Mouse (Mus musculus) kidney, embryonic 14.5 days (tissue): ENCODE data around the gene Fgfr1op2. TPM values are rescaled to one million over a fixed set of nuclear protein-coding genes. Genes with fewer than 3 reads are reported as not detected.

Source experiments
- ATAC-seq: fragments of 200-750 bp; cut with Nextera tagmentation; 2 replicates; pipeline ENCODE4 v1.8.0; 2017; ENCODE audit warnings: moderate number of reproducible peaks, mild to moderate bottlenecking, moderate TSS enrichment, moderate library complexity; ENCODE audit not compliant: low FRiP score, low TSS enrichment
- H3K27ac ChIP-seq: fragments of 300-500 bp; sonication (generic); 2 replicates; pipeline ENCODE4 v1.5.1; 2014; ENCODE audit warnings: low read depth, mild to moderate bottlenecking, low read length, moderate library complexity, mixed read lengths
- H3K27me3 ChIP-seq: fragments of 300-500 bp; sonication (generic); 2 replicates; pipeline ENCODE4 v1.6.1; 2014; ENCODE audit warnings: mild to moderate bottlenecking, low read length; ENCODE audit not compliant: control insufficient read depth, insufficient read depth
- H3K36me3 ChIP-seq: fragments of 300-500 bp; sonication (generic); 2 replicates; pipeline ENCODE4 v1.6.1; 2014; ENCODE audit warnings: low read length, mixed read lengths; ENCODE audit not compliant: control insufficient read depth, insufficient read depth
- H3K4me1 ChIP-seq: fragments of 300-500 bp; sonication (generic); 2 replicates; pipeline ENCODE4 v1.6.1; 2014; ENCODE audit warnings: low read length, mixed read lengths; ENCODE audit not compliant: control insufficient read depth, insufficient read depth
- H3K4me2 ChIP-seq: fragments of 300-500 bp; sonication (generic); replicated peaks from 2 replicates; pipeline ENCODE4 v1.6.1; 2014; ENCODE audit warnings: low read depth, mild to moderate bottlenecking, low read length
- H3K4me3 ChIP-seq: fragments of 300-500 bp; sonication (generic); 2 replicates; pipeline ENCODE4 v1.5.1; 2014; ENCODE audit warnings: mild to moderate bottlenecking, low read length
- H3K9ac ChIP-seq: fragments of 300-500 bp; sonication (generic); 2 replicates; pipeline ENCODE4 v1.6.1; 2014; ENCODE audit warnings: low read depth, mild to moderate bottlenecking, low read length, moderate library complexity
- H3K9me3 ChIP-seq: fragments of 300-500 bp; sonication (generic); 2 replicates; pipeline ENCODE4 v1.6.1; 2016; ENCODE audit warnings: low read length; ENCODE audit not compliant: control insufficient read depth
- WGBS: fragments of 180-500 bp; shearing (Covaris S2); extraction: QIAGEN DNeasy Blood & Tissue Kit; methylation state at CpG from one replicate; pipeline ENCODE4 v1.1.7; 2014; 5-methylcytosine and 5-hydroxymethylcytosine counted together
- polyA plus RNA-seq: library from polyadenylated mRNA; unstranded; fragments of >200 nt; fragmentation: Nextera tagmentation; extraction: Ambion mirVana; gene quantifications from 2 replicates; pipeline ENCODE4 v1.2.1, GENCODE M21; 2014

The Fgfr1op2 gene
- polyA plus RNA-seq, 1 experiment from 2014 or later, result 100 TPM

GRCm38 (mm10) chr6:146642276-146643183 is 65.5 kb downstream of the Fgfr1op2 start, which contains the start of the genes Med21 and Tm7sf3:
Gene Med21 (plus strand): TSS chr6:146642547.
Gene Tm7sf3 (minus strand): TSS chr6:146642824.
- Histone ChIP-seq H3K9me3 (no peaks in the 10 kb centered on the region), H3K4me1 (peaks cover 6% of the 10 kb centered on the region; the same call in 1 of the 2 replicates), H3K36me3 (no peaks in the 10 kb centered on the region), H3K4me2 (peak within 1 kb of the TSS; percentile 83), H3K27me3 (no peaks in the 10 kb centered on the region), H3K9ac (peak within 1 kb of the TSS; percentile 86), H3K27ac (peak within 1 kb of the TSS; percentile 93), H3K4me3 (peak within 1 kb of the TSS; percentile 87)
- under 1% methylated on average over 60 of the region's 60 CpGs for WGBS
- peak; percentile 97 for ATAC-seq

GRCm38 (mm10) chr6:146643184-146643570 is 66.2 kb downstream of the Fgfr1op2 start:
- peaks cover 6% of the 10 kb centered on the region; the same call in 1 of the 2 replicates for H3K4me1 ChIP-seq
- peak overlapping the region; percentile 86 for H3K9ac ChIP-seq
- WGBS, result 29% methylated on average over 11 of the region's 11 CpGs
- H3K9me3 ChIP-seq, result no peaks in the 10 kb centered on the region
- H3K27ac ChIP-seq, result peak overlapping the region; percentile 93; the same call in 1 of the 2 replicates
- ATAC-seq, result no peak
- peak overlapping the region; percentile 87 for H3K4me3 ChIP-seq
- no peaks in the 10 kb centered on the region for H3K27me3 ChIP-seq
- H3K36me3 ChIP-seq, result no peaks in the 10 kb centered on the region
- H3K4me2 ChIP-seq, result peak overlapping the region; percentile 83

Other genes with a start within 250 kb of the Fgfr1op2 start
- 11.0 and 12.7 TPM in 2 replicates for gene Itpr2, start 75.0 kb upstream of the Fgfr1op2 start, polyA plus RNA-seq
- 58.3 and 73.9 TPM in 2 replicates for gene Ints13, start 632 bp downstream of the Fgfr1op2 start, polyA plus RNA-seq
- 143 and 185 TPM in 2 replicates for gene Med21, start 65.3 kb downstream of the Fgfr1op2 start, polyA plus RNA-seq
- gene Tm7sf3, start 65.6 kb downstream of the Fgfr1op2 start, polyA plus RNA-seq, result 20.3 and 37.4 TPM in 2 replicates
- 9.9 and 17.2 TPM in 2 replicates for gene Stk38l, start 147.8 kb downstream of the Fgfr1op2 start, polyA plus RNA-seq
- gene Arntl2, start 218.9 kb downstream of the Fgfr1op2 start, polyA plus RNA-seq, result 2.3 and 3.9 TPM in 2 replicates